Mouse (Mus musculus) hindbrain, embryonic 15.5 days (tissue): ENCODE data around the gene Msh3. TPM values are rescaled to one million over a fixed set of nuclear protein-coding genes. Genes with fewer than 3 reads are reported as not detected.
"Not testable (repeated sequence)": the region's sequence is repeated elsewhere in the genome, so short reads cannot be mapped to it uniquely, and the experiment has no call there.

ENCODE experiments used
- ATAC-seq: fragments of 200-750 bp; cut with Nextera tagmentation; 2 replicates; pipeline ENCODE4 v1.8.0; 2017; ENCODE audit warnings: low read depth, moderate number of reproducible peaks, moderate TSS enrichment; ENCODE audit not compliant: low FRiP score
- H3K27ac ChIP-seq: fragments of 300-500 bp; sonication (generic); replicated peaks from 2 replicates; pipeline ENCODE4 v1.5.1; 2015; ENCODE audit warnings: mild to moderate bottlenecking, inconsistent platforms
- H3K27me3 ChIP-seq: fragments of 300-500 bp; sonication (generic); 2 replicates; pipeline ENCODE4 v1.6.1; 2015; ENCODE audit warnings: control low read depth, inconsistent platforms
- H3K36me3 ChIP-seq: fragments of 300-500 bp; sonication (generic); 2 replicates; pipeline ENCODE4 v1.6.1; 2015; ENCODE audit warnings: control low read depth, inconsistent platforms
- H3K4me1 ChIP-seq: fragments of 300-500 bp; sonication (generic); replicated peaks from 2 replicates; pipeline ENCODE4 v1.6.1; 2015; ENCODE audit warnings: control low read depth, inconsistent platforms
- H3K4me2 ChIP-seq: fragments of 300-500 bp; sonication (generic); 2 replicates; pipeline ENCODE4 v1.6.1; 2015; ENCODE audit warnings: moderate library complexity, mild to moderate bottlenecking, inconsistent platforms
- H3K4me3 ChIP-seq: fragments of 300-500 bp; sonication (generic); 2 replicates; pipeline ENCODE4 v1.5.1; 2015; ENCODE audit warnings: mild to moderate bottlenecking, inconsistent platforms
- H3K9ac ChIP-seq: fragments of 300-500 bp; sonication (generic); 2 replicates; pipeline ENCODE4 v1.6.1; 2015; ENCODE audit warnings: inconsistent platforms
- H3K9me3 ChIP-seq: fragments of 300-500 bp; sonication (generic); 2 replicates; pipeline ENCODE4 v1.6.1; 2016; ENCODE audit warnings: control low read depth, inconsistent platforms
- WGBS: fragments of 180-500 bp; shearing (Covaris S2); methylation state at CpG from one replicate; pipeline ENCODE4 v1.1.7; 2015; 5-methylcytosine and 5-hydroxymethylcytosine counted together
- polyA plus RNA-seq: library from polyadenylated mRNA; unstranded; fragments of >200 nt; fragmentation: Nextera tagmentation; extraction: Ambion mirVana; gene quantifications from 2 replicates; pipeline ENCODE4 v1.2.1, GENCODE M21; 2015

Gene Msh3
- polyA plus RNA-seq, 1 experiment from 2014 or later = 22.0 TPM

DNA sequence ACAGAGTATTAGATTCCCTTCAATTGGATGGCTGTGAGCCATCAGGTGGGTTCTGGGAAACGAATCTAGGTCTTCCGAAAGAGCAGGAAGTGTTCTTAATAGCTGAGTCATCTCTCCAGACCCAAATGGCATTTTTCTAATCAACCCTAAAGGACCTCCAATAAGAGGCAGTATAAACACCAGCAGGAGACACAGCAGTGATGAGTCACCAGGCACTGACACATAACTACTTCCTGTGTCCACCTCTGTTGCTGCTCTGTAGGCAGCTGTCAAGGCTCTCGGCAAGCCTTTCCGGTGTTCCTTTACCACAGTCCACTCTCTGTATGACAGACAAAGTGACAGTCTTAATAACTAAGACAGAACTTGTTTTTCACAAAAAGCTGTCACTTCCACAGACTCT lies 113.4 kb downstream of the Msh3 start:
- Histone ChIP-seq H3K4me1 (no peaks in the 10 kb centered on the region), H3K27me3 (no peaks in the 10 kb centered on the region), H3K27ac (no peak overlapping the region), H3K9me3 (no peaks in the 10 kb centered on the region), H3K4me3 (no peak overlapping the region), H3K36me3 (no peaks in the 10 kb centered on the region), H3K9ac (no peak overlapping the region), H3K4me2 (no peak overlapping the region)
- 82% methylated on average over 4 of the region's 4 CpGs for WGBS
- no peak for ATAC-seq

DNA sequence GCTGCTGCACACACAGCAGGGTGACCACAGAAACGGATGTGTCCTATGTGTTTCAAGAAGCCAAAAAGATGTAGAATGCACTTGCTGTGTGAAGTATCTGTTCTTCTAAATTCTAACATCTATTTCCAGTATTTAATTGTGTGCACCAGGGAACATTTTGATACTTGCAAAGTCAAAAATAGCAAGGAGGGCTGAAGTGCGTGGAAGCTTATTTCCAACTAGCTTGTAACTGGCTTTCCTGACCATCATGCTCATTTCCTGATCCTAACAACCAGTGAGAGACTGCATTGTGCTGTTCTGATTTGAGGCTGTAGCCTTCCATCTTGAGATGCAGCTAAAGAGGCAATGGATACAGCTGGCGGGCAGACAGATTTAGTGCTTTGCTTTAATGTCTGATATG lies 116.9 kb downstream of the Msh3 start:
- Histone ChIP-seq H3K9ac (no peak overlapping the region), H3K4me1 (no peaks in the 10 kb centered on the region), H3K27me3 (no peaks in the 10 kb centered on the region), H3K36me3 (peaks cover 3% of the 10 kb centered on the region; the same call in 1 of the 2 replicates), H3K4me3 (no peak overlapping the region), H3K4me2 (no peak overlapping the region), H3K9me3 (no peaks in the 10 kb centered on the region), H3K27ac (no peak overlapping the region)
- 89% methylated on average over 3 of the region's 3 CpGs for WGBS
- ATAC-seq = no peak

DNA sequence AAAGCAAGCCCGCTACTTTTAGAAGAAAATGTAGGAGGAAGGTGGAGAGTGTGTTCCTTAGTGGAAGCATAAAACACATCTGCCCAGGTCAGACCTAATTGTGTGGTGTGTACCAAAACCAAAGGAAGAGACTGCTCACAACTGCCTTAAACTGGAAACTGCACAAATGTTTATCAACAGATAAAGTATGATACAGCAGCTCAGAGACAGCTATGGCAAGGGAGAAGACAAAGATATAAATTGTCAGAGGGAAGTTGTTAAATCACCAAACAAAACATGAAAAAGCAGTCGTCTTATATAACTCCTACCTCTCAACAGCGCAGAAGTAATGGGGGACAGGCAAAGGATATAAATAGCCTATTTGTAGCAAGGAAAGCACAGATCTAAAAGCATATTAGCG lies 117.8 kb downstream of the Msh3 start:
- 95% methylated on average over 4 of the region's 4 CpGs for WGBS
- H3K9ac ChIP-seq = no peak overlapping the region
- H3K4me1 ChIP-seq = no peaks in the 10 kb centered on the region
- ATAC-seq = no peak
- H3K27me3 ChIP-seq = no peaks in the 10 kb centered on the region
- no peak overlapping the region for H3K4me2 ChIP-seq
- no peak overlapping the region for H3K4me3 ChIP-seq
- peaks cover 3% of the 10 kb centered on the region; the same call in 1 of the 2 replicates for H3K36me3 ChIP-seq
- H3K27ac ChIP-seq = no peak overlapping the region
- no peaks in the 10 kb centered on the region for H3K9me3 ChIP-seq

DNA sequence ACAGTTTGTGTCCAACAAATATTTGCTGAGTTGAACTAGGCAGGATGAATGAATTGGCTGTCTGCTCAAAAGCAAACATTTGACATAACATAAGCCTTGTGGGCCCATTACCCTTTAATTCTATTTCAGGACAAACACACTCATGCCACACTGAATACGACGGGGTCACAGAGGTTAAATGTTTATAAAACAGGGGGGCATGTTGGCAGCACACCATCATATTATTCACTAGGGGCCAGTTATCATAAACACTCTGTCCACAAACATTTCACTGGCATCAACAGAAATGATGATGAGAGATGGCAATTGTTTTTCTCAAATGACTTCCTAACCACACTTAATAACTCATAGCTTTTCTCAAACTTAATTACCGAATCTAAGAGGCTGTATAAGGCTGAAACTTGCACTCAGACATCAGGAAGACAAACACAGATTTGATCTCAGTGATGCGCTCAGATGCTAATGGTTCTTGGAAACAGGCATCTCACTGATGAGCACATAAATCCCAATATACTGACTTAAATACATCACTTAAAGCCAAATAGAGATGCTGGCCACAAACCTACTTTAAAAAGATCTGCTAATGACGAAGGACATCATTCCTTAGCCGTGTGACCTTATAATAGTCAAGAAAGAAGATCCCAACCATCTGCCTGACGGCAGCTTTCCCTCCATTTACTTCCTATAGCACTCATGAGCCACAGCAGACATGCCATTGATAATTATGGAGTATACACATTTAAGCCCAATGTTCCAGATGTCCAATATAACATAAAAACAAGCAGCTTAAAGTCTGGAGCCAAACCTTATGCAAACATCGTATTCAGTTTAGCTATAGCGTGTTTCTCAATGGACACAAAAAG lies 122.5 kb downstream of the Msh3 start:
- WGBS = 84% methylated on average over 9 of the region's 9 CpGs

DNA sequence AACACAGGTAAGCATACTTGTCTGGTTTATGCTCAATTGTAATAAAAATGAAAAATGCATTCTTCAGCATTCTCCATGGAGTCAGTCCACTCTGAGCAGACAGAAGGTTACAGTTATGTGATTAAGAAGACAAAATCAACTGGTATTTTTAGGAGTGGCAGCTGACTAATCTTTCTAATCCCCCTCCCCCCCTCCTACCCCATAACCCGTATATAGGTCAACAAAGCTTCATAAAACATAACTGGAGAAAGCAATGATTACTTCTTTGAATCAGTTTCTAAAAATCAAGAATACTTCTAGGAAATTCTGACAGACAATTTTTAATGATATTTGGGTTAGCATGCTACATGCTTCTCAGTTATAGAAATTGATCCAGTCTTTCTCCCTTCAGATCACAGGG lies 126.8 kb downstream of the Msh3 start:
- no peak for ATAC-seq

More for the DNA sequence above, 122.5 kb downstream of the Msh3 start:
- no peak overlapping the region for H3K27ac ChIP-seq
- H3K4me1 ChIP-seq = no peaks in the 10 kb centered on the region
- peaks cover 3% of the 10 kb centered on the region; the same call in 1 of the 2 replicates for H3K36me3 ChIP-seq
- H3K4me2 ChIP-seq = no peak overlapping the region
- no peaks in the 10 kb centered on the region for H3K27me3 ChIP-seq
- no peaks in the 10 kb centered on the region for H3K9me3 ChIP-seq
- 0 out of 2 replicates have a peak, but pooled peaks have one; percentile 15 for ATAC-seq
- no peak overlapping the region for H3K4me3 ChIP-seq
- no peak overlapping the region for H3K9ac ChIP-seq

DNA sequence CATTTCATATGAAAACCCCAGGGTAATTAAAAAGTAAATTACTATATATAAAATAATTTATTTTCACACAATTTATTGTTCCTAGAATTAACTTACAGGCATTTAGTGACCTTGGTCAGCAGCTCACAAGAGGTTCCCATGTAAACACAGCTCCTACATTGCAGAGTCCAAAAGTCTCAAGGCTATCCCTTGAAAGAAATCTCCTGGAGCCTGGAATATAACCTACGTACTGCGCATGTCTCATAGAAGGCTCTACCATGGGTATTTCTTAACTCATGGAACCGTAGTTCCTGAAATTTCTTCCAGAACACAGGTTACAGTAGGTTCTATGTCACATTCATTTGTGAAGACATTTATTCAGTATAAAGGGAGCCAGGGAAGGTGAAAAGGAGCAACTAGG lies 131.2 kb downstream of the Msh3 start:
- Histone ChIP-seq H3K36me3 (0 out of 2 replicates have a peak, but pooled peaks cover 7% of the 10 kb centered on the region), H3K4me1 (no peaks in the 10 kb centered on the region), H3K4me2 (no peak overlapping the region), H3K9ac (no peak overlapping the region), H3K27me3 (no peaks in the 10 kb centered on the region), H3K9me3 (no peaks in the 10 kb centered on the region), H3K27ac (no peak overlapping the region), H3K4me3 (no peak overlapping the region)
- 95% methylated on average over 3 of the region's 3 CpGs for WGBS
- ATAC-seq = no peak

More for the DNA sequence above, 126.8 kb downstream of the Msh3 start:
- no peak overlapping the region for H3K4me2 ChIP-seq
- H3K27ac ChIP-seq = no peak overlapping the region
- H3K9me3 ChIP-seq = no peaks in the 10 kb centered on the region
- 0 out of 2 replicates have a peak, but pooled peaks cover 1% of the 10 kb centered on the region for H3K36me3 ChIP-seq
- no peaks in the 10 kb centered on the region for H3K4me1 ChIP-seq
- no peak overlapping the region for H3K9ac ChIP-seq
- H3K27me3 ChIP-seq = no peaks in the 10 kb centered on the region
- H3K4me3 ChIP-seq = no peak overlapping the region
- 81% methylated on average over 1 of the region's 1 CpGs for WGBS

DNA sequence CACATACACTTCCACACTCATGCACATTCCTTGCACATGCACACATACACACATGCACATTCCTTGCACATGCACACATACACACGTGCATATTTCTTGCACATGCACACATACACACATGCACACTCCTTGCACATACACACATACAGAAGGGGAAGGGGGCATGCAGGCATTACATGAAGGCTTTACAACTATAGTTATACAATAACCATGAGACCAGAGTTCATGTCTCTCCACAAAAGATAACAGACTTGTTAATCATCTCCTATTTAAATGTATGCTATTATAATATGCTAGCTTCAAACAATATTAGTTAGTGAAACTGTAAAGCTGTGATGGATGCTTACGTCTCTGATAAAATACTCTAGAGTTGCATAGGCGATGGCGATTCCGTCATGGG lies 132.0 kb downstream of the Msh3 start:
- 95% methylated on average over 5 of the region's 5 CpGs for WGBS
- H3K36me3 ChIP-seq = 0 out of 2 replicates have a peak, but pooled peaks cover 7% of the 10 kb centered on the region
- no peak overlapping the region for H3K4me3 ChIP-seq
- H3K9me3 ChIP-seq = no peaks in the 10 kb centered on the region
- H3K27ac ChIP-seq = no peak overlapping the region
- ATAC-seq = no peak
- no peaks in the 10 kb centered on the region for H3K4me1 ChIP-seq
- no peak overlapping the region for H3K9ac ChIP-seq
- no peak overlapping the region for H3K4me2 ChIP-seq
- no peaks in the 10 kb centered on the region for H3K27me3 ChIP-seq

DNA sequence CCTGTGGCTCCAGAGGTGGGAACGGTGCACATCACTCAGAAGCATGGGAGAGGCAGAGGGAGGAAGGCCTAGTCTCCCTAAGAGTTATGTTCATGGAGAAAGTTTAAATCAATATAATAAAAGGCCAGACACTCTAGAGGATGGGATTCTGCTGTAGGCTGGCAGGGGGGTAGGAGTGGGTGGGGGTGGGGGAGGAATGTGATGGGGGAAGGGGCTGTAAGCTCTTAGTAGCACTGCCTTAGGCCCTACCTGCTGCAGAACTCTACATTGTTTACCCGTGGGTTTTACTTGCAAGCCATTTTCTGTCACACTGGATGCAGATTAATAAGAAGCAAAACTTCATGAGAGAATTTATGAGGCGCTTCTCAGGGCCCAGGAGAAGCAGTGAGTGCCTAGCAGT lies 135.0 kb downstream of the Msh3 start:
- no peaks in the 10 kb centered on the region for H3K27me3 ChIP-seq
- H3K36me3 ChIP-seq = peaks cover 10% of the 10 kb centered on the region; the same call in 1 of the 2 replicates
- H3K4me2 ChIP-seq = no peak overlapping the region
- H3K4me3 ChIP-seq = no peak overlapping the region
- no peak overlapping the region for H3K27ac ChIP-seq
- no peaks in the 10 kb centered on the region for H3K9me3 ChIP-seq
- ATAC-seq = no peak
- H3K4me1 ChIP-seq = no peaks in the 10 kb centered on the region
- no peak overlapping the region for H3K9ac ChIP-seq
- WGBS = 84% methylated on average over 3 of the region's 3 CpGs

DNA sequence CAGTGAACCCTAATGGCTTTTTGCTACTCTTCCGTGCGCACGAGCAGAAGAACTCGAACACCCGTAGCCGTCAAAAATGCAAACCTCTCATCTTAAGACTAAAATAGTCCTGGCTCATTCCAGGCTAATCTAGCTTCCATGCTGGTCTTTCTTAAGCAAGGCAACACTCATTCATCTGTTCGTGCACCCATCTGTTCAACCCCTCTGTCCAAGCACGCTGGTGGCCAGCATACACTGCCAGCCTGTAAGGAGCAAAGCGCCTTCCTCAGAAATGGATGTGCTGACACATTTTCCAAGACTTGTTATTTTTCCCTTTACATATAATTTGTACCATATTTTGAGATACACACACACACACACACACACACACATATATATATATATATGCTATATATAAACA lies 137.6 kb downstream of the Msh3 start:
- no peaks in the 10 kb centered on the region for H3K9me3 ChIP-seq
- H3K27ac ChIP-seq = no peak overlapping the region
- H3K4me3 ChIP-seq = no peak overlapping the region
- no peak overlapping the region for H3K9ac ChIP-seq
- WGBS = 92% methylated on average over 9 of the region's 9 CpGs
- H3K27me3 ChIP-seq = no peaks in the 10 kb centered on the region
- H3K4me1 ChIP-seq = no peaks in the 10 kb centered on the region
- H3K4me2 ChIP-seq = no peak overlapping the region
- H3K36me3 ChIP-seq = peaks cover 3% of the 10 kb centered on the region; the same call in 1 of the 2 replicates
- no peak for ATAC-seq

DNA sequence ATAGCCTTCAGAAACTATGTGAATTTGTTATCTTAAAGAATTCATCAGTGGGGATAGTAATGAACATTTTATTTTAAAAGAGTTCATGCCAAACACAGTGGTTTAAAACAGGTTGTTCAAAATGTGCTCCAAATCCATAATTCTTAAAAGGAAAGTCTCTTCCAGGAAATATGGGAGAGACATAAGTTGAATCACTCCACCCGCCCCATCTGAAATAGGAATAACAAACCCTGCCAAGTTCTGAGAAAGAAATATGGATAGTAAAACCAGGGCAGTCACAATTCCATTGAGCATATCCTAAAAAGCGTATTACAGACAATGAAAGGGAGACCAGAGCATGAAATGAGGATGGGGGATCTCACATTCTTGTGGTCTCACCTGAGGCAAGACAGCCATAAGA lies 157.9 kb downstream of the Msh3 start:
- no peak for ATAC-seq
- H3K9me3 ChIP-seq = no peaks in the 10 kb centered on the region
- H3K27ac ChIP-seq = no peak overlapping the region
- H3K36me3 ChIP-seq = no peaks in the 10 kb centered on the region
- 94% methylated on average over 2 of the region's 2 CpGs for WGBS
- H3K4me1 ChIP-seq = no peaks in the 10 kb centered on the region
- H3K4me2 ChIP-seq = no peak overlapping the region
- no peak overlapping the region for H3K9ac ChIP-seq
- no peaks in the 10 kb centered on the region for H3K27me3 ChIP-seq
- H3K4me3 ChIP-seq = no peak overlapping the region

DNA sequence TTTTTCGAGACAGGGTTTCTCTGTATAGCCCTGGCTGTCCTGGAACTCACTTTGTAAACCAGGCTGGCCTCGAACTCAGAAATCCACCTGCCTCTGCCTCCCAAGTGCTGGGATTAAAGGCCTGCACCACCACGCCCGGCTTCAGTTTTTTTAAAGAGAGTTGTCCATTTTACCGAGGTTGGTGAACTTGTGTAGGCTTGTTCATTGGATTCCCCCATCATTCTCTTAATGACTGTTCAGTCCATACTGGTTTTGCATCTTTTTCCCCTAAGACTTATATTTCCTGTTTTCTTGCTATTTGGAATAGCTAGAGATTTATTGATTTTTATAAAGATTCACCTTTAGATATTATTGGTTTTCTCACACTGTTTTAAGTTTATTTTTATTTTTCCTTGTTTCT lies 161.0 kb downstream of the Msh3 start:
- H3K9ac ChIP-seq, H3K4me3 ChIP-seq, H3K9me3 ChIP-seq, H3K36me3 ChIP-seq, H3K4me1 ChIP-seq, H3K27me3 ChIP-seq, ATAC-seq, H3K4me2 ChIP-seq, H3K27ac ChIP-seq: not testable (repeated sequence)
- WGBS = 89% methylated on average over 5 of the region's 5 CpGs

DNA sequence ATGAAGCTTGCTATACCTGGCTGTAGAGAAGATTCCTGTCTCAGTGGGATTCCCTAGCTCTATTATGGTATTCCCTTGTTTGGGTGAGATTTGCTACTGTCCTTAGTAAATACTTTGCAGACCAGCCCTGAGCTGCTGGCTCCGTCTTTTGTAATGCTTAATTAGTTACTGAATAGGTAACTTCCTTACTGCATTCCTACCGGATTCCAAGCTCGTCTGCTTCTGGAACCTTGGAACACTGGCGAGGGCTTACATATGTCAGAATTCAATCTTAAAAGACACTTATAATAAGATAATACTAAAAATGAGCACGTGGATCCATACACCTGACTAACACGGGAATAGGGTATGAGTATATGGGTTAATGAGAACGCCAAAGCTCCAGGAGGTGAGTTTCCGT lies 182.1 kb downstream of the Msh3 start:
- H3K4me2 ChIP-seq, H3K27ac ChIP-seq, H3K4me3 ChIP-seq, H3K4me1 ChIP-seq, H3K9ac ChIP-seq, H3K27me3 ChIP-seq, ATAC-seq, H3K9me3 ChIP-seq, H3K36me3 ChIP-seq: not testable (repeated sequence)
- 83% methylated on average over 8 of the region's 8 CpGs for WGBS
